Mouse (Mus musculus): Measurements from ENCODE around the gene Ttll12. TPM values are rescaled to one million over a fixed set of nuclear protein-coding genes. Genes with fewer than 3 reads are reported as not detected.

The Ttll12 gene
- 14.1 and 14.7 TPM in 2 replicates for polyA plus RNA-seq (2015; fragmentation: Nextera tagmentation; extraction: Ambion mirVana)

- peak within 1 kb of the TSS; percentile 81 for H3K4me2 ChIP-seq (replicated peaks; ENCODE audit: low read depth)
- peak within 1 kb of the TSS; percentile 9; the same call in 1 of the 2 replicates for H3K27ac ChIP-seq (ENCODE audit: low read depth, low read length)
- peak within 1 kb of the TSS; percentile 54 for H3K9ac ChIP-seq (ENCODE audit: low read depth, low read length)
- under 1% methylated on average over 68 of the region's 68 CpGs for WGBS
- no peaks in the 10 kb centered on the region for H3K9me3 ChIP-seq (ENCODE audit: control insufficient read depth)
- 0 out of 2 replicates have a peak, but pooled peaks cover 10% of the 10 kb centered on the region for H3K4me1 ChIP-seq (replicated peaks; ENCODE audit: control insufficient read depth, insufficient read depth, low read length)
- peak; percentile 82 for ATAC-seq
- H3K27me3 ChIP-seq (replicated peaks; ENCODE audit: control insufficient read depth, insufficient read depth, low read length), result no peaks in the 10 kb centered on the region
- H3K4me3 ChIP-seq (ENCODE audit: low read depth, low read length), result peak within 1 kb of the TSS; percentile 71
- no peaks in the 10 kb centered on the region for H3K36me3 ChIP-seq (ENCODE audit: control insufficient read depth, insufficient read depth)
- peak; percentile 18; the same call in 1 of the 2 replicates for TF ChIP-seq CTCF (IDR thresholded peaks at IDR 0.05; ENCODE audit: low read depth)
These were observed at the start of gene Ttll12 for GRCm38 (mm10) chr15:83594513-83595363. Ttll12 (minus strand) TSS chr15:83595157.

GRCm38 (mm10) chr15:83642518-83642917 lies 47.6 kb upstream of the Ttll12 start:
- Histone ChIP-seq H3K4me3 (ENCODE audit: low read depth, low read length) (no peak overlapping the region), H3K4me2 (replicated peaks; ENCODE audit: low read depth) (no peak overlapping the region), H3K27me3 (replicated peaks; ENCODE audit: control insufficient read depth, insufficient read depth, low read length) (no peaks in the 10 kb centered on the region), H3K9me3 (ENCODE audit: control insufficient read depth) (no peaks in the 10 kb centered on the region), H3K9ac (ENCODE audit: low read depth, low read length) (no peak overlapping the region), H3K4me1 (replicated peaks; ENCODE audit: control insufficient read depth, insufficient read depth, low read length) (no peaks in the 10 kb centered on the region), H3K27ac (ENCODE audit: low read depth, low read length) (no peak overlapping the region), H3K36me3 (ENCODE audit: control insufficient read depth, insufficient read depth) (no peaks in the 10 kb centered on the region)
- no peak for ATAC-seq
- no peak for TF ChIP-seq CTCF (IDR thresholded peaks at IDR 0.05; ENCODE audit: low read depth)
- WGBS, result 93% methylated on average over 6 of the region's 6 CpGs

GRCm38 (mm10) chr15:83640208-83640607 lies 45.3 kb upstream of the Ttll12 start:
- H3K4me1 ChIP-seq (replicated peaks; ENCODE audit: control insufficient read depth, insufficient read depth, low read length), result no peaks in the 10 kb centered on the region
- TF ChIP-seq CTCF (IDR thresholded peaks at IDR 0.05; ENCODE audit: low read depth), result no peak
- 39% methylated on average over 4 of the region's 4 CpGs for WGBS
- H3K4me2 ChIP-seq (replicated peaks; ENCODE audit: low read depth), result no peak overlapping the region
- ATAC-seq, result no peak
- no peak overlapping the region for H3K27ac ChIP-seq (ENCODE audit: low read depth, low read length)
- H3K9me3 ChIP-seq (ENCODE audit: control insufficient read depth), result no peaks in the 10 kb centered on the region
- no peak overlapping the region for H3K4me3 ChIP-seq (ENCODE audit: low read depth, low read length)
- H3K36me3 ChIP-seq (ENCODE audit: control insufficient read depth, insufficient read depth), result no peaks in the 10 kb centered on the region
- no peak overlapping the region for H3K9ac ChIP-seq (ENCODE audit: low read depth, low read length)
- no peaks in the 10 kb centered on the region for H3K27me3 ChIP-seq (replicated peaks; ENCODE audit: control insufficient read depth, insufficient read depth, low read length)

GRCm38 (mm10) chr15:83639160-83639559 lies 44.2 kb upstream of the Ttll12 start:
- no peaks in the 10 kb centered on the region for H3K4me1 ChIP-seq (replicated peaks; ENCODE audit: control insufficient read depth, insufficient read depth, low read length)
- no peaks in the 10 kb centered on the region for H3K27me3 ChIP-seq (replicated peaks; ENCODE audit: control insufficient read depth, insufficient read depth, low read length)
- 28% methylated on average over 3 of the region's 3 CpGs for WGBS
- H3K27ac ChIP-seq (ENCODE audit: low read depth, low read length), result no peak overlapping the region
- H3K36me3 ChIP-seq (ENCODE audit: control insufficient read depth, insufficient read depth), result no peaks in the 10 kb centered on the region
- no peak for ATAC-seq
- no peak overlapping the region for H3K9ac ChIP-seq (ENCODE audit: low read depth, low read length)
- no peak for TF ChIP-seq CTCF (IDR thresholded peaks at IDR 0.05; ENCODE audit: low read depth)
- no peaks in the 10 kb centered on the region for H3K9me3 ChIP-seq (ENCODE audit: control insufficient read depth)
- no peak overlapping the region for H3K4me2 ChIP-seq (replicated peaks; ENCODE audit: low read depth)
- no peak overlapping the region for H3K4me3 ChIP-seq (ENCODE audit: low read depth, low read length)

- Histone ChIP-seq H3K4me2 (replicated peaks; ENCODE audit: low read depth) (no peak overlapping the region), H3K9me3 (ENCODE audit: control insufficient read depth) (no peaks in the 10 kb centered on the region), H3K9ac (ENCODE audit: low read depth, low read length) (no peak overlapping the region), H3K27ac (ENCODE audit: low read depth, low read length) (no peak overlapping the region), H3K27me3 (replicated peaks; ENCODE audit: control insufficient read depth, insufficient read depth, low read length) (no peaks in the 10 kb centered on the region), H3K4me3 (ENCODE audit: low read depth, low read length) (no peak overlapping the region), H3K36me3 (ENCODE audit: control insufficient read depth, insufficient read depth) (no peaks in the 10 kb centered on the region), H3K4me1 (replicated peaks; ENCODE audit: control insufficient read depth, insufficient read depth, low read length) (no peaks in the 10 kb centered on the region)
- 78% methylated on average over 20 of the region's 20 CpGs for WGBS
- ATAC-seq, result no peak
- TF ChIP-seq CTCF (IDR thresholded peaks at IDR 0.05; ENCODE audit: low read depth), result no peak
These were observed 43.4 kb upstream of the Ttll12 start for GRCm38 (mm10) chr15:83638196-83638899.

- Histone ChIP-seq H3K4me3 (ENCODE audit: low read depth, low read length) (no peak overlapping the region), H3K4me2 (replicated peaks; ENCODE audit: low read depth) (no peak overlapping the region)
- WGBS, result 39% methylated on average over 6 of the region's 6 CpGs
These were observed 41.8 kb upstream of the Ttll12 start for GRCm38 (mm10) chr15:83636759-83637158.

More at GRCm38 (mm10) chr15:83636759-83637158, 41.8 kb upstream of the Ttll12 start:
- Histone ChIP-seq H3K4me1 (replicated peaks; ENCODE audit: control insufficient read depth, insufficient read depth, low read length) (no peaks in the 10 kb centered on the region), H3K9me3 (ENCODE audit: control insufficient read depth) (no peaks in the 10 kb centered on the region), H3K9ac (ENCODE audit: low read depth, low read length) (no peak overlapping the region), H3K27ac (ENCODE audit: low read depth, low read length) (no peak overlapping the region), H3K36me3 (ENCODE audit: control insufficient read depth, insufficient read depth) (no peaks in the 10 kb centered on the region), H3K27me3 (replicated peaks; ENCODE audit: control insufficient read depth, insufficient read depth, low read length) (no peaks in the 10 kb centered on the region)
- no peak for TF ChIP-seq CTCF (IDR thresholded peaks at IDR 0.05; ENCODE audit: low read depth)
- no peak for ATAC-seq

Data from intestine, postnatal 0 days (tissue).